Mouse (Mus musculus): ENCODE measurements at regions not wholly inside any gene's neighbourhood (a gene's known extent, or its start where the extent isn't known, plus 50 kb on each side); places are given as distances from the start of the nearest gene placed in this dataset.

GRCm38 (mm10) chr12:51089324-51089723 is 258.5 kb upstream of the G2e3 start:
- TF ChIP-seq CTCF (IDR thresholded peaks at IDR 0.05; ENCODE audit: control insufficient read depth, insufficient read depth, insufficient replicate concordance, low read depth, low read length) = no peak
- no peak for TF ChIP-seq POLR2A (IDR thresholded peaks at IDR 0.05; ENCODE audit: control insufficient read depth, low read depth, low read length)
